Mouse (Mus musculus): ENCODE results near the gene Tekt5.

DNA sequence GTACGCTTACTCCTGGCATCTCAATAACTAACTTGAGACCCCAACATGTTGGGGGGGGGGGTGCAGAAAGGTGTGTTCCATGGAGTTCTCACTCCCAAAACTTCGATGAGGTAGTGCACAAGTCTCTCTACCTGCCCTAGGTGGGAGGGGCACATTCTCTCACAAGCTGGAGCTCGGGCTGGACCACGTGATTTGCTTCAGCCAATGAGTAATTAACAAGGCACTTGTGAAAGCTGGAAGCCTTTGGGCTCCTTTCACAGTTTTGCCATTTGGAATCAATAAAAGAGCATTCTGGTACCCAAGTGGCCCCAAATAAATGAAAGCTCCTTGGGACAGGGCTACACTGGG is 78.1 kb downstream of the Tekt5 start:
- TF ChIP-seq EP300 (IDR thresholded peaks at IDR 0.05; ENCODE audit: insufficient read depth, low read depth, low read length) (no peak), CTCF (IDR thresholded peaks at IDR 0.05) (no peak), POLR2A (IDR thresholded peaks at IDR 0.05; ENCODE audit: insufficient read depth, low read depth, low read length) (no peak)

Measured in heart, adult 2 months (tissue).